Mouse (Mus musculus): ENCODE measurements around the gene Cc2d1a.

- no peak for TF ChIP-seq GATA1 (IDR thresholded peaks at IDR 0.05; ENCODE audit: low read length)
- no peak for TF ChIP-seq TAL1 (IDR thresholded peaks at IDR 0.05; ENCODE audit: low read length)
Observed at GRCm38 (mm10) chr8:84189603-84190002, 41.9 kb upstream of the Cc2d1a start.

Measured in erythroblast, embryonic 14.5 days (primary cell).